Mouse (Mus musculus): ENCODE measurements around the gene Phtf2. TPM values are rescaled to one million over a fixed set of nuclear protein-coding genes. Genes with fewer than 3 reads are reported as not detected.

Phtf2 gene
- total RNA-seq (2023): 16.6 TPM

GRCm38 (mm10) chr5:20881915-20882800 lies at the start of gene Phtf2, which contains the start of gene Tmem60:
Phtf2 (minus strand) TSS chr5:20882124.
Tmem60 (plus strand) TSS chr5:20882191.

Other genes starting within 250 kb of the Phtf2 start
- 9.8 TPM for gene Tmem60, start 67 bp upstream of the Phtf2 start, total RNA-seq (2023)
- 63.8 TPM for gene Rsbn1l, start 74.3 kb upstream of the Phtf2 start, total RNA-seq (2023)
- 45.8 TPM for gene Ptpn12, start 173.8 kb upstream of the Phtf2 start, total RNA-seq (2023)

Data from CD4-positive naive resting alpha-beta T cell, adult 57 days (primary cell).